Mouse (Mus musculus) heart, embryonic 11.5 days (tissue): Measurements from ENCODE around the gene Hist2h2aa2. TPM values are rescaled to one million over a fixed set of nuclear protein-coding genes. Genes with fewer than 3 reads are reported as not detected.

ENCODE experiments used
- ATAC-seq: fragments of 200-750 bp; cut with Nextera tagmentation; replicated peaks from 2 replicates; pipeline ENCODE4 v1.8.0; 2017; ENCODE audit warnings: moderate library complexity; ENCODE audit not compliant: insufficient number of reproducible peaks, low FRiP score, low TSS enrichment
- H3K27ac ChIP-seq: fragments of 300-500 bp; sonication (generic); 2 replicates; pipeline ENCODE4 v1.5.1; 2014; ENCODE audit warnings: mild to moderate bottlenecking, low read depth, low read length
- H3K27me3 ChIP-seq: fragments of 300-500 bp; sonication (generic); 2 replicates; pipeline ENCODE4 v1.6.1; 2014; ENCODE audit warnings: mild to moderate bottlenecking, low read length, mixed read lengths; ENCODE audit not compliant: control insufficient read depth, insufficient read depth
- H3K36me3 ChIP-seq: fragments of 300-500 bp; sonication (generic); 2 replicates; pipeline ENCODE4 v1.6.1; 2014; ENCODE audit warnings: mild to moderate bottlenecking, low read length, moderate library complexity, mixed read lengths; ENCODE audit not compliant: control insufficient read depth, insufficient read depth
- H3K4me1 ChIP-seq: fragments of 300-500 bp; sonication (generic); 2 replicates; pipeline ENCODE4 v1.6.1; 2014; ENCODE audit warnings: low read length; ENCODE audit not compliant: control insufficient read depth, insufficient read depth
- H3K4me2 ChIP-seq: fragments of 300-500 bp; sonication (generic); 2 replicates; pipeline ENCODE4 v1.6.1; 2014; ENCODE audit warnings: mild to moderate bottlenecking, moderate library complexity
- H3K4me3 ChIP-seq: fragments of 300-500 bp; sonication (generic); 2 replicates; pipeline ENCODE4 v1.5.1; 2014; ENCODE audit warnings: low read depth, low read length
- H3K9ac ChIP-seq: fragments of 300-500 bp; sonication (generic); 2 replicates; pipeline ENCODE4 v1.6.1; 2014; ENCODE audit warnings: mild to moderate bottlenecking, low read depth, low read length, moderate library complexity
- H3K9me3 ChIP-seq: fragments of 300-500 bp; sonication (generic); replicated peaks from 2 replicates; pipeline ENCODE4 v1.6.1; 2016; ENCODE audit warnings: low read length; ENCODE audit not compliant: control insufficient read depth
- WGBS: fragments of 180-500 bp; shearing (Covaris S2); extraction: QIAGEN DNeasy Blood & Tissue Kit; methylation state at CpG from one replicate; pipeline ENCODE4 v1.1.7; 2014; ENCODE audit not compliant: insufficient replicate concordance; 5-methylcytosine and 5-hydroxymethylcytosine counted together
- microRNA-seq: library from miRNA; unstranded; fragments of <30 nt; microRNA quantifications from one replicate; pipeline ENCODE4, GENCODE M21; 2016; ENCODE audit warnings: borderline number of aligned reads
- polyA plus RNA-seq: library from polyadenylated mRNA; unstranded; fragments of >200 nt; fragmentation: Nextera tagmentation; extraction: Ambion mirVana; gene quantifications from 2 replicates; pipeline ENCODE4 v1.2.1, GENCODE M21; 2014

Hist2h2aa2 gene
- polyA plus RNA-seq, 1 experiment from 2014 or later = 27.4 TPM

GRCm38 (mm10) chr3:96198181-96198580 lies 41.9 kb downstream of the Hist2h2aa2 start:
- Histone ChIP-seq H3K36me3 (peaks cover 9% of the 10 kb centered on the region; the same call in 1 of the 2 replicates), H3K27me3 (no peaks in the 10 kb centered on the region), H3K4me3 (peak overlapping the region; percentile 72), H3K4me1 (peaks cover 12% of the 10 kb centered on the region), H3K9ac (peak overlapping the region; percentile 94), H3K27ac (0 out of 2 replicates have a peak overlapping the region, but pooled peaks have one; percentile 15), H3K4me2 (peak overlapping the region; percentile 98), H3K9me3 (no peaks in the 10 kb centered on the region)
- ATAC-seq = no peak
- 4% methylated on average over 6 of the region's 6 CpGs for WGBS

DNA sequence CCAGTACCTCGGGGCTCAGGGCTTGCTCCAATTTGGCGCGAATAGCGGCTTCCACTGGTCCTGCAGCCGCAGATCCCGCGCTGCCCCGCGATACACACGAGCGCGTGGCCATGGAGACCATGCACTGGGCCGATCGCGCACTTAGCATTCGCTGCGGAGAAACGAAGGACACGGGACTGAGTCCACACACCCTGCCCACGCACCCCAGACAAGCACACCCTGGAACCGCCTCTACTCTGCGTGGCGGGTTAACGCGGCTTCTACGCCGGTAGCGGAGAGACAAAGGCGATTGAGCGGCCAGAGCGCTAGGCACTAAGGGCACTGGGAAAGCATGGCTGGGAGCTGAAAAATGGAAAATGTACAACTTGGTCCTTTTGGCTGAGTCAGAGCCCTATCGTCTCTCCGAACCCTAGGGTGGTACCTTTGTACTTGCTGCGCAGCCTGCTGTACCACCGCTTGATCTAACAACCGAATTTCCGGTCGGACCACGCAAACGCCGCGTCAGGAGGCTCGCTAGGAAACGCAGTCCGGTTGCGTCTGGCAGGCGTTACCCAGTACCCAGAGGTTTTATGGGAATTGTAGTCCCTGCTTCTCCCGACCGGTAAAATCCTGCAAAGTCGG lies 42.8 kb downstream of the Hist2h2aa2 start:
- under 1% methylated on average over 50 of the region's 50 CpGs for WGBS
- no peaks in the 10 kb centered on the region for H3K9me3 ChIP-seq
- peak overlapping the region; percentile 98 for H3K4me2 ChIP-seq
- H3K9ac ChIP-seq = peak overlapping the region; percentile 94
- H3K36me3 ChIP-seq = peaks cover 9% of the 10 kb centered on the region; the same call in 1 of the 2 replicates
- peak overlapping the region; percentile 91 for H3K27ac ChIP-seq
- ATAC-seq = peak; percentile 87
- H3K4me1 ChIP-seq = peaks cover 12% of the 10 kb centered on the region
- H3K4me3 ChIP-seq = peak overlapping the region; percentile 72
- no peaks in the 10 kb centered on the region for H3K27me3 ChIP-seq

DNA sequence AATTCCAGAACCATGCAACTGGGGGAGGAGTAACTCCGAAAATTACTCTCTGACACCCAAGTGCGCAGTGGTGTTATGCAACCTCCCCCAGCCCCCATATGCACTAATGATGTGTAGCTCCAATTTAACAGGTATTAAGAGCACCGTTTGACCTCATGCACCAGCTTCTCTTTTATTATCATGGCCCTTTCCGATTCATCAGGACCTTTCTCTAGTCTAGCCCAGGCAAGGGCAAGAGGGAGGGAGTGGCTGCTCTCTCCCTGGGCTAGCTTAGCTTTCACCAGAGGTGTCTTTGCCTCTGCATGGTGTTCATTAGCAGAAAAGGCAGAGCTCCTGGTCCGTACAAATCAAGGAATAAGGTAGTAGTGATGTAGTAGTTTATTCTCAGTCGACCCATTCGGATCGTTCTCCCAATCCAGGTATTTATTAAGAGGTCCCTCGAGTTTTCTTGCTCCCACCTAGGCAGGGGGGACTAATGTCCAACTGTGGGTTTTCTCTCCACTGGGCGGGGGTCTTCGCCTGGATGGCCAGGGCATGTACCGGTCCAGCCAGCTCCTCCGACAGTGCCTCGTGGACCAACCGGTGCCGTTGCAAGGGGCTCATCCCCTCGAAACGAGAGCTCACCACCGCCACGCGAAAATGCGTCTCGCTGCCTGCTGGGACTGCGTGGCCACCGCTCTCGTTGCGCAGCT lies 43.5 kb downstream of the Hist2h2aa2 start:
- H3K9me3 ChIP-seq = no peaks in the 10 kb centered on the region
- H3K27ac ChIP-seq = peak overlapping the region; percentile 91
- H3K36me3 ChIP-seq = peaks cover 9% of the 10 kb centered on the region; the same call in 1 of the 2 replicates
- H3K4me1 ChIP-seq = peaks cover 12% of the 10 kb centered on the region
- H3K4me2 ChIP-seq = peak overlapping the region; percentile 98
- peak overlapping the region; percentile 72 for H3K4me3 ChIP-seq
- H3K27me3 ChIP-seq = no peaks in the 10 kb centered on the region
- ATAC-seq = peak; percentile 19; the same call in 1 of the 2 replicates
- WGBS = 19% methylated on average over 27 of the region's 27 CpGs
- peak overlapping the region; percentile 94 for H3K9ac ChIP-seq

DNA sequence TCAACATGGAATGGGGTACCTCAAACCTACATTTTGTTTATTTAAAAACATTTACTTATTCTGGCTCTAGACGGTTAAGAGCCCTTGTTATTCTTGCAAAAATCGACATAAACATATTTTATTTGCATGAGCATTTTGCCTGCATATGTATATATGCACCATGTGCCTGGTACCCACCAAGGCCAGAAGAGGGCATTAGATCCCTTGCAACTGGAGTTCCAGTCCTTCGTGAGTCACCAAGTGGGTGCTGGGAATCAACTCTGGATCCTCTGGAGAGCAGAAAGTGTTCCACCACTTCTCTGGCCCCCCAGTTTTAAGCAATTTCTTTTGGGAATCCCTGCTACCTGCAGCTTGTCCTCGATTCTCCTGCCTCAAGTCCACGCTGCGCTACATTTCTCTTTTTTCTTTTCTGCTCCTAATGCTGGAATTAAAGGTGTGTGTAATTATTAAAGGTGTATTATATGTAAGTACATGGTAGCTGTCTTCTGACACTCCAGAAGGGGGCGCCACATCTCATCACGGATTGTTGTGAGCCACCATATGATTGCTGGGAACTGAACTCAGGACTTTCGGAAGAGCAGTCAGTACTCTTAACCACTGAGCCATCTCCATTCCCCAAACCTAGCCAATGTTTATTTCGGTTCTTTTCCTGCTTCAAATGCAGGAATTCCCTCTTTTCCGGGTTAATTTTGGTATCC lies 44.3 kb downstream of the Hist2h2aa2 start:
- Histone ChIP-seq H3K36me3 (peaks cover 9% of the 10 kb centered on the region; the same call in 1 of the 2 replicates), H3K27me3 (no peaks in the 10 kb centered on the region), H3K4me3 (no peak overlapping the region), H3K9ac (no peak overlapping the region), H3K9me3 (no peaks in the 10 kb centered on the region), H3K27ac (no peak overlapping the region), H3K4me1 (peaks cover 12% of the 10 kb centered on the region), H3K4me2 (no peak overlapping the region)
- no peak for ATAC-seq
- WGBS = 89% methylated on average over 11 of the region's 11 CpGs

GRCm38 (mm10) chr3:96194966-96195365 lies 45.1 kb downstream of the Hist2h2aa2 start:
- H3K4me2 ChIP-seq = no peak overlapping the region
- H3K27ac ChIP-seq = no peak overlapping the region
- WGBS = 83% methylated on average over 10 of the region's 10 CpGs
- H3K36me3 ChIP-seq = peaks cover 9% of the 10 kb centered on the region; the same call in 1 of the 2 replicates
- H3K4me3 ChIP-seq = no peak overlapping the region
- no peak overlapping the region for H3K9ac ChIP-seq
- peaks cover 12% of the 10 kb centered on the region for H3K4me1 ChIP-seq
- H3K27me3 ChIP-seq = no peaks in the 10 kb centered on the region
- no peaks in the 10 kb centered on the region for H3K9me3 ChIP-seq
- no peak for ATAC-seq

DNA sequence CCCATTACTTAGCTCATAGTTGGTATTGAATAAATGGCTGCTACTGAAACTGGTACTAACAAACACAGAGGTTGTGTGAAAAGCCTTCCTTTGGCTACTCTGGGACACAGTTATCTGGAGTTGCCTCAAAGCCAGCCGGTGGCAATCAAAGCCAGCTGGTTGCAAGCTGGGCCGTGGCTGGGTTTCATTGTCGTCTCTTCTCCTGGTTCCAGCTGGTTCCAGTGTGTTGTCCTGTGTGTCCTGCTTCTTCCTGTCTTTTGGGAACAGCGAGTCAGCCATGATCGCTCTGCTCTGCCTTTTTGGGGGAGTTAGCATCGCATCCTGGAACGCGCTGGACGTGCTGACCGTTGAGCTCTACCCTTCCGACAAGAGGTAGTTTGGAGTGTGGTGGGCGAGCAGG lies 47.1 kb downstream of the Hist2h2aa2 start:
- WGBS = 56% methylated on average over 12 of the region's 12 CpGs
- H3K27ac ChIP-seq = no peak overlapping the region
- H3K9ac ChIP-seq = no peak overlapping the region
- H3K27me3 ChIP-seq = no peaks in the 10 kb centered on the region
- H3K4me1 ChIP-seq = peaks cover 9% of the 10 kb centered on the region
- ATAC-seq = no peak
- peaks cover 11% of the 10 kb centered on the region; the same call in 1 of the 2 replicates for H3K36me3 ChIP-seq
- no peak overlapping the region for H3K4me2 ChIP-seq
- no peaks in the 10 kb centered on the region for H3K9me3 ChIP-seq
- no peak overlapping the region for H3K4me3 ChIP-seq

Small RNA genes within 50 kb of the gene (microRNA-seq; reads per million reads assigned to microRNA genes)
- gene Gm44492 (1.0 reads per million, percentile 13 among the genes with 10 or more reads in this experiment), gene Gm47311 (not detected), gene Gm47313 (not detected)

Other genes starting within 250 kb of the Hist2h2aa2 start
- gene Plekho1, start 244.3 kb downstream of the Hist2h2aa2 start, polyA plus RNA-seq = 69.5 and 82.2 TPM in 2 replicates
- 20.4 and 23.9 TPM in 2 replicates for gene Vps45, start 181.8 kb downstream of the Hist2h2aa2 start, polyA plus RNA-seq
- 8.7 and 9.3 TPM in 2 replicates for gene Otud7b, start 135.7 kb downstream of the Hist2h2aa2 start, polyA plus RNA-seq
- 8.6 and 10.4 TPM in 2 replicates for gene Mtmr11, start 78.3 kb downstream of the Hist2h2aa2 start, polyA plus RNA-seq
- 119 and 126 TPM in 2 replicates for gene Sf3b4, start 67.9 kb downstream of the Hist2h2aa2 start, polyA plus RNA-seq
- gene Sv2a, start 59.1 kb downstream of the Hist2h2aa2 start, polyA plus RNA-seq = 12.3 and 18.6 TPM in 2 replicates
- 47.5 and 49.6 TPM in 2 replicates for gene Bola1, start 20.6 kb downstream of the Hist2h2aa2 start, polyA plus RNA-seq
- not detected in 2 replicates for gene Hist2h2ab, start 20.4 kb downstream of the Hist2h2aa2 start, polyA plus RNA-seq
- 3.6 and 5.5 TPM in 2 replicates for gene Hist2h2ac, start 19.4 kb downstream of the Hist2h2aa2 start, polyA plus RNA-seq
- gene Hist2h2be, start 19.2 kb downstream of the Hist2h2aa2 start, polyA plus RNA-seq = 3.3 and 5.4 TPM in 2 replicates
- gene Hist2h3c2, start 1.1 kb downstream of the Hist2h2aa2 start, polyA plus RNA-seq = 1.8 and 2.6 TPM in 2 replicates
- 7.9 and 13.4 TPM in 2 replicates for gene Hist2h2aa1, start 5.2 kb upstream of the Hist2h2aa2 start, polyA plus RNA-seq
- 0.66 and 1.2 TPM in 2 replicates for gene Hist2h3c1, start 6.4 kb upstream of the Hist2h2aa2 start, polyA plus RNA-seq
- 1.3 and 2.7 TPM in 2 replicates for gene Hist2h4, start 23.0 kb upstream of the Hist2h2aa2 start, polyA plus RNA-seq
- gene Hist2h3b, start 28.4 kb upstream of the Hist2h2aa2 start, polyA plus RNA-seq = 24.3 and 29.5 TPM in 2 replicates
- 6.6 and 7.1 TPM in 2 replicates for gene Hist2h2bb, start 29.5 kb upstream of the Hist2h2aa2 start, polyA plus RNA-seq
- 0.89 and 1.3 TPM in 2 replicates for gene Fcgr1, start 53.7 kb upstream of the Hist2h2aa2 start, polyA plus RNA-seq
- gene BC107364, start 212.0 kb upstream of the Hist2h2aa2 start, polyA plus RNA-seq = 0.43 TPM in 1 of 2 replicates, not detected in the other